ENCODE assay signal across 10 mouse cellular contexts in the genomic region with DNA sequence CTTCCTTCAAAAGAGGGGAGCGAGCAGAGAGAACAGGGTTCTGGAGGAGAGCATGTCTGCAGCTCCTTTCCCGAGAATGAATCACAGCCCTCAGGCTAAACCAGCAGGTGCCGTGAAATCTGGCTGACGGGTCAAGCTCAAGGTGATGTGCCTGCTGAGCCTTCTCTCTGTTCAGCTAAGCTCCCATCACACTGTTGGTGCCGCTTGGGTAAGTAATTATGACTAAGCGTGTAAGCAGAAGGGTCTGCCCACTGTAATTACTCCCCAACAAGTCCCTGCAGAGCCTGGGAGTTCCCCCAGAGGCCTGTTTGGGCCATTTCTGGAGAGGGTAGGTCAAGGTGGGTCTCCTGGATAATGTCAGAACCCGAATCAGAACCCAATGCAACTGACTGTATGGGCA.
A peak's percentile ranks its signal among the peaks of the same experiment; 100 is the strongest.
DNase-seq lines count a peak whose midpoint lies in the region; ATAC-seq and TF ChIP-seq lines count a peak whose summit lies in the region.
"Had no signal": no experiment of that assay in that cellular context is flagged by ENCODE, and none has a peak within 500 bp of the region (broad histone marks: within the 10 kb centered on the region; RNA-seq: fewer than 3 reads in every experiment).

No protein-coding gene starts in this region.

- no peak for TF ChIP-seq CTCF in kidney, adult 2 months (conservative IDR thresholded peaks at IDR 0.05; ENCODE audit: insufficient read depth, insufficient read length, low read depth, low read length)
- no peak for TF ChIP-seq CTCF in thymus, adult 2 months (IDR thresholded peaks at IDR 0.05; ENCODE audit: borderline replicate concordance, control insufficient read depth, extremely low read depth, insufficient read depth, low read length, poor library complexity)

- peak overlapping the region; percentile 63; the same call in 1 of the 2 replicates for H3K27ac ChIP-seq in kidney, adult 2 months (ENCODE audit: insufficient read depth, low read depth, low read length)
- no peak overlapping the region; the same call in 1 of the 2 replicates for H3K27ac ChIP-seq in kidney, embryonic 14.5 days (ENCODE audit: low read depth, low read length)
- 0 out of 2 replicates have a peak overlapping the region, but pooled peaks have one; percentile 25 for H3K27ac ChIP-seq in forebrain, embryonic 13.5 days
- H3K27ac ChIP-seq in midbrain, embryonic 14.5 days (replicated peaks; ENCODE audit: low read depth, low read length) = peak overlapping the region; percentile 20
- no peak overlapping the region for H3K27ac ChIP-seq in thymus, adult 2 months (ENCODE audit: control insufficient read depth, insufficient read depth, low read length)
- H3K27ac ChIP-seq: heart, embryonic 15.5 days had no signal

- no peak overlapping the region for H3K9ac ChIP-seq in kidney, embryonic 14.5 days (ENCODE audit: low read depth, low read length)
- no peak overlapping the region for H3K9ac ChIP-seq in forebrain, embryonic 13.5 days
- no peak overlapping the region for H3K9ac ChIP-seq in midbrain, embryonic 14.5 days (replicated peaks; ENCODE audit: low read length)
- H3K9ac ChIP-seq: heart, embryonic 15.5 days; lung, embryonic 14.5 days had no signal

- H3K27me3 ChIP-seq in kidney, adult 2 months (replicated peaks; ENCODE audit: control insufficient read depth, insufficient read depth, low read length) = no peaks in the 10 kb centered on the region
- no peaks in the 10 kb centered on the region for H3K27me3 ChIP-seq in kidney, embryonic 14.5 days (ENCODE audit: control insufficient read depth, insufficient read depth, low read length)
- no peaks in the 10 kb centered on the region for H3K27me3 ChIP-seq in forebrain, embryonic 13.5 days
- no peaks in the 10 kb centered on the region for H3K27me3 ChIP-seq in midbrain, embryonic 14.5 days (ENCODE audit: control insufficient read depth, insufficient read depth, low read length)
- no peaks in the 10 kb centered on the region for H3K27me3 ChIP-seq in thymus, adult 2 months (ENCODE audit: control insufficient read depth, insufficient read depth, low read length)
- H3K27me3 ChIP-seq: heart, embryonic 15.5 days had no signal

- WGBS in kidney, adult 2 months = 71% methylated on average over 7 of the region's 7 CpGs
- 62% methylated on average over 7 of the region's 7 CpGs for WGBS in kidney, embryonic 14.5 days
- 40% methylated on average over 7 of the region's 7 CpGs for WGBS in forebrain, embryonic 13.5 days
- 19% methylated on average over 7 of the region's 7 CpGs for WGBS in midbrain, embryonic 14.5 days
- 92% methylated on average over 7 of the region's 7 CpGs for WGBS in thymus, adult 2 months

- H3K4me1 ChIP-seq in kidney, adult 2 months (ENCODE audit: control insufficient read depth, insufficient read depth, low read length) = peaks cover 33% of the 10 kb centered on the region
- H3K4me1 ChIP-seq in kidney, embryonic 14.5 days (ENCODE audit: control insufficient read depth, insufficient read depth, low read length) = peaks cover 41% of the 10 kb centered on the region
- H3K4me1 ChIP-seq in forebrain, embryonic 13.5 days = peaks cover 40% of the 10 kb centered on the region
- H3K4me1 ChIP-seq in midbrain, embryonic 14.5 days (ENCODE audit: control insufficient read depth, insufficient read depth, low read length) = peaks cover 33% of the 10 kb centered on the region
- peaks cover 8% of the 10 kb centered on the region; the same call in 1 of the 2 replicates for H3K4me1 ChIP-seq in thymus, adult 2 months (replicated peaks; ENCODE audit: control insufficient read depth, insufficient read depth, low read length)

- DNase-seq in kidney, adult 2 months = no peak
- DNase-seq in ZHBTc4 (ENCODE audit: low read depth, low spot score) = peak; percentile 11
- peak; percentile 69 for DNase-seq in midbrain, embryonic 14.5 days
- no peak for DNase-seq in layer of hippocampus, postnatal 25 days (ENCODE audit: extremely low spot score in 1 of 2, low spot score in 1 of 2)
- no peak for DNase-seq in right cerebral cortex, postnatal 4 days
- DNase-seq in thymus, adult 2 months = no peak
- DNase-seq: lung, embryonic 14.5 days had no signal

- TF ChIP-seq POLR2A in kidney, adult 2 months (IDR thresholded peaks at IDR 0.05; ENCODE audit: low read depth, low read length) = no peak
- no peak for TF ChIP-seq POLR2A in thymus, adult 2 months (IDR thresholded peaks at IDR 0.05; ENCODE audit: control insufficient read depth, extremely low read depth, insufficient read depth, low read length, poor library complexity)

- ATAC-seq in kidney, embryonic 14.5 days (ENCODE audit: low FRiP score, low TSS enrichment) = no peak
- peak; percentile 23; the same call in 1 of the 2 replicates for ATAC-seq in forebrain, embryonic 13.5 days
- ATAC-seq in midbrain, embryonic 14.5 days (ENCODE audit: low FRiP score, low TSS enrichment) = peak; percentile 29; the same call in 1 of the 2 replicates

- H3K4me2 ChIP-seq in kidney, embryonic 14.5 days (replicated peaks; ENCODE audit: low read depth, low read length) = no peak overlapping the region
- H3K4me2 ChIP-seq in forebrain, embryonic 13.5 days = no peak overlapping the region
- peak overlapping the region; percentile 7; the same call in 1 of the 2 replicates for H3K4me2 ChIP-seq in midbrain, embryonic 14.5 days (ENCODE audit: low read length)
- H3K4me2 ChIP-seq: heart, embryonic 15.5 days; lung, embryonic 14.5 days had no signal

- no peaks in the 10 kb centered on the region for H3K9me3 ChIP-seq in kidney, embryonic 14.5 days (ENCODE audit: control insufficient read depth, low read length)
- H3K9me3 ChIP-seq in forebrain, embryonic 13.5 days (replicated peaks) = no peaks in the 10 kb centered on the region
- H3K9me3 ChIP-seq in midbrain, embryonic 14.5 days (ENCODE audit: control insufficient read depth, low read length) = no peaks in the 10 kb centered on the region
- H3K9me3 ChIP-seq: heart, embryonic 15.5 days had no signal

- no peak overlapping the region for H3K4me3 ChIP-seq in kidney, adult 2 months (ENCODE audit: insufficient read depth, low read depth, low read length)
- H3K4me3 ChIP-seq in kidney, embryonic 14.5 days (ENCODE audit: low read length) = no peak overlapping the region
- H3K4me3 ChIP-seq in forebrain, embryonic 13.5 days = no peak overlapping the region
- H3K4me3 ChIP-seq in midbrain, embryonic 14.5 days (replicated peaks; ENCODE audit: low read depth, low read length) = no peak overlapping the region
- H3K4me3 ChIP-seq in thymus, adult 2 months (ENCODE audit: control insufficient read depth, insufficient read depth, low read length) = no peak overlapping the region
- H3K4me3 ChIP-seq: heart, embryonic 15.5 days had no signal

- no peaks in the 10 kb centered on the region for H3K36me3 ChIP-seq in kidney, adult 2 months (ENCODE audit: control insufficient read depth, insufficient read depth, low read length)
- H3K36me3 ChIP-seq in kidney, embryonic 14.5 days (ENCODE audit: control insufficient read depth, insufficient read depth, low read length) = no peaks in the 10 kb centered on the region
- H3K36me3 ChIP-seq in forebrain, embryonic 13.5 days (ENCODE audit: poor library complexity, severe bottlenecking) = no peaks in the 10 kb centered on the region
- no peaks in the 10 kb centered on the region for H3K36me3 ChIP-seq in midbrain, embryonic 14.5 days (ENCODE audit: control insufficient read depth, insufficient read depth, low read length)
- H3K36me3 ChIP-seq in thymus, adult 2 months (ENCODE audit: control insufficient read depth, insufficient read depth, low read length) = no peaks in the 10 kb centered on the region
- H3K36me3 ChIP-seq: heart, embryonic 15.5 days had no signal

Comparison
In these comparisons a context has a peak if more than half of its experiments do, and no peak if none do; other contexts are left out.
1. H3K27ac ChIP-seq: peak in kidney, adult 2 months (single experiment), forebrain, embryonic 13.5 days (single experiment) and midbrain, embryonic 14.5 days (single experiment); none in kidney, embryonic 14.5 days (single experiment) and thymus, adult 2 months (single experiment).
2. DNase-seq: peak in ZHBTc4 (single experiment) and midbrain, embryonic 14.5 days (single experiment); none in kidney, adult 2 months (single experiment), layer of hippocampus, postnatal 25 days (0 of 2), right cerebral cortex, postnatal 4 days (single experiment) and thymus, adult 2 months (single experiment).